ENCODE assay signal across 15 mouse cellular contexts in the genomic region with DNA sequence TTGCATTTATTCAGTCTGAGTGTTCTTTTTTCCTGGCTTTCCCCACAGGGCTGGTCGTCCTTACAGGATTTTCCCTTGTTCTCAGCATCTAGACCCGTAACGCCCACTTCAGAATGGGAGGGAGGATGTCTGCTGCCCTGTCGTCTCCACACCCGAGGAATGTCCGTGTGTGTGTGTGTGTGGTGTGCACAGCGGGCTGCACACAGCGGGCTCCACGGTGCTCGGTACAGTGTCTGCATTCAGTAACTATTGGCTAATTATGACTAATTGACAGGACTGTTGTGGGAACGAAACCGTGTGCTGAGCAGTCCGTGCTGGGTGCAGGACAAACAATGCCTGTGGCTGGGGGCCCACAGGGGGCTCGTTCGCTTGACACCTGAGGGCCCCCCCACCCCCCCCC. TPM values are rescaled to one million over a fixed set of nuclear protein-coding genes. Genes with fewer than 3 reads are reported as not detected.
DNase-seq lines count a peak whose midpoint lies in the region; ATAC-seq and TF ChIP-seq lines count a peak whose summit lies in the region.
"Had no signal": no experiment of that assay in that cellular context is flagged by ENCODE, and none has a peak within 500 bp of the region (broad histone marks: within the 10 kb centered on the region; RNA-seq: fewer than 3 reads in every experiment).

No protein-coding gene starts in this region.

- no peak overlapping the region for H3K4me2 ChIP-seq in forebrain, embryonic 16.5 days (ENCODE audit: low read length)
- H3K4me2 ChIP-seq in midbrain, embryonic 16.5 days (ENCODE audit: low read length), result no peak overlapping the region

- no peak for ATAC-seq in G1E (ENCODE audit: extremely low read depth, insufficient number of reproducible peaks, low FRiP score, poor library complexity, severe bottlenecking)
- 0 out of 2 replicates have a peak, but pooled peaks have one; percentile 24 for ATAC-seq in forebrain, embryonic 16.5 days
- ATAC-seq in midbrain, embryonic 16.5 days, result peak; percentile 19; the same call in 1 of the 2 replicates

- no peak overlapping the region for H3K9ac ChIP-seq in forebrain, embryonic 16.5 days (replicated peaks; ENCODE audit: low read depth, low read length)
- no peak overlapping the region for H3K9ac ChIP-seq in midbrain, embryonic 16.5 days (ENCODE audit: low read depth, low read length)

- no peaks in the 10 kb centered on the region for H3K36me3 ChIP-seq in G1E (replicated peaks)
- H3K36me3 ChIP-seq in forebrain, embryonic 16.5 days (ENCODE audit: control insufficient read depth, insufficient read depth), result 0 out of 2 replicates have a peak, but pooled peaks cover under 1% of the 10 kb centered on the region
- H3K36me3 ChIP-seq in midbrain, embryonic 16.5 days (ENCODE audit: control insufficient read depth, insufficient read depth, low read length), result peaks cover 12% of the 10 kb centered on the region; the same call in 1 of the 2 replicates

- H3K4me1 ChIP-seq in G1E (ENCODE audit: insufficient read depth, low read depth, low read length), result no peaks in the 10 kb centered on the region
- H3K4me1 ChIP-seq in forebrain, embryonic 16.5 days (replicated peaks; ENCODE audit: control insufficient read depth, insufficient read depth, low read length), result peaks cover 6% of the 10 kb centered on the region; the same call in 1 of the 2 replicates
- peaks cover 2% of the 10 kb centered on the region; the same call in 1 of the 2 replicates for H3K4me1 ChIP-seq in midbrain, embryonic 16.5 days (ENCODE audit: control insufficient read depth, insufficient read depth, low read length)

- peaks cover 79% of the 10 kb centered on the region for H3K9me3 ChIP-seq in G1E (replicated peaks)
- no peaks in the 10 kb centered on the region for H3K9me3 ChIP-seq in forebrain, embryonic 16.5 days (ENCODE audit: control insufficient read depth, low read length)
- no peaks in the 10 kb centered on the region for H3K9me3 ChIP-seq in midbrain, embryonic 16.5 days (replicated peaks; ENCODE audit: control insufficient read depth, low read length, poor library complexity, severe bottlenecking)

- peak overlapping the region; percentile 31; the same call in 1 of the 2 replicates for H3K4me3 ChIP-seq in G1E (ENCODE audit: low read depth, low read length)
- H3K4me3 ChIP-seq in forebrain, embryonic 16.5 days (replicated peaks; ENCODE audit: low read length), result no peak overlapping the region
- no peak overlapping the region for H3K4me3 ChIP-seq in midbrain, embryonic 16.5 days (ENCODE audit: low read depth, low read length)

- H3K27ac ChIP-seq in forebrain, embryonic 16.5 days (ENCODE audit: low read length), result no peak overlapping the region
- H3K27ac ChIP-seq in midbrain, embryonic 16.5 days (ENCODE audit: low read length), result no peak overlapping the region
- H3K27ac ChIP-seq: macrophage had no signal

- WGBS in forebrain, embryonic 16.5 days, result 7% methylated on average over 15 of the region's 15 CpGs
- 36% methylated on average over 15 of the region's 15 CpGs for WGBS in midbrain, embryonic 16.5 days

- H3K27me3 ChIP-seq in G1E (ENCODE audit: insufficient read depth, low read length), result no peaks in the 10 kb centered on the region
- H3K27me3 ChIP-seq in forebrain, embryonic 16.5 days (replicated peaks; ENCODE audit: control insufficient read depth, insufficient read depth, low read length), result no peaks in the 10 kb centered on the region
- H3K27me3 ChIP-seq in midbrain, embryonic 16.5 days (ENCODE audit: control insufficient read depth, insufficient read depth, low read depth, low read length), result no peaks in the 10 kb centered on the region

- peak; percentile 16 for DNase-seq in embryo, embryonic 11 days
- no peak for DNase-seq in embryo, embryonic 10.5 days (ENCODE audit: low spot score)
- DNase-seq in G1E (ENCODE audit: low spot score), result no peak
- DNase-seq in thymus, postnatal 10 days (ENCODE audit: low spot score in 2 of 2), result no peak
- no peak for DNase-seq in frontal cortex, postnatal 36 days (ENCODE audit: low spot score in 2 of 2)
- DNase-seq in layer of hippocampus, postnatal 10 days (ENCODE audit: low spot score in 2 of 2), result no peak
- DNase-seq: adrenal gland, postnatal 36 days; cerebellum, adult 9-10 months; heart, adult 18-20 months; kidney, adult 18-20 months; thymus, postnatal 4 days had no signal

- TF ChIP-seq CTCF in G1E (IDR thresholded peaks at IDR 0.05; ENCODE audit: low read depth, low read length), result no peak

RNA-seq across cellular contexts. Expression of gene Rtl1, which starts 17.0 kb away (rescaled TPM):
- not detected in 2 replicates for total RNA-seq in G1E (2014; fragmentation: Nextera tagmentation)
- total RNA-seq in G1E (2017), result under 0.01 and 0.11 TPM in 2 replicates
- polyA plus RNA-seq in G1E (2012), result not detected in 2 replicates
- polyA plus RNA-seq in forebrain, embryonic 16.5 days (2015; fragmentation: Nextera tagmentation; extraction: Ambion mirVana), result 0.72 and 1.2 TPM in 2 replicates
- 2.0 and 2.2 TPM in 2 replicates for polyA plus RNA-seq in midbrain, embryonic 16.5 days (2015; fragmentation: Nextera tagmentation; extraction: Ambion mirVana)
- under 1 TPM; 0.05 to 0.09 TPM for total RNA-seq in layer of hippocampus, postnatal 10 days (2021)
- polyA plus RNA-seq: macrophage; small intestine, adult 2 months had no signal
